Mouse (Mus musculus) CH12.LX (cell line): ENCODE measurements around the gene Ak3. TPM values are rescaled to one million over a fixed set of nuclear protein-coding genes. Genes with fewer than 3 reads are reported as not detected.

Experiments
- DNase-seq: peaks from one replicate; pipeline ENCODE4 v3.0.0-alpha.2; 2013; ENCODE audit errors: extremely low read depth
- H3K27ac ChIP-seq: 2 replicates; pipeline ENCODE4 v1.5.1; 2012; ENCODE audit warnings: low read depth, mild to moderate bottlenecking, control low read depth, moderate library complexity; ENCODE audit not compliant: insufficient read depth
- H3K27me3 ChIP-seq: replicated peaks from 2 replicates; pipeline ENCODE3; 2012; ENCODE audit warnings: inconsistent platforms
- H3K36me3 ChIP-seq, 2 experiments: replicated peaks in 1 of 2; 2 replicates each; pipeline versions ENCODE3 to v1.6.1; 2012; ENCODE audit warnings: inconsistent platforms in 1 of 2, low read length in 1 of 2, mild to moderate bottlenecking in 1 of 2, mixed read lengths in 1 of 2, moderate library complexity in 1 of 2; ENCODE audit not compliant: control insufficient read depth in 1 of 2, insufficient read depth in 1 of 2
- H3K4me1 ChIP-seq, 2 experiments: 2 replicates each; pipeline ENCODE4 v1.6.1; 2012; ENCODE audit warnings: inconsistent platforms in 1 of 2, moderate library complexity in 1 of 2; ENCODE audit not compliant: insufficient read depth in 2 of 2, control insufficient read depth in 1 of 2
- H3K4me2 ChIP-seq: 2 replicates; pipeline ENCODE4 v1.6.1; 2012; ENCODE audit warnings: low read depth, mild to moderate bottlenecking, control low read depth; ENCODE audit not compliant: poor library complexity, insufficient read depth, severe bottlenecking
- H3K4me3 ChIP-seq, 3 experiments: fragments of 150-350 bp in 1 of 3; sonication (generic) in 1 of 3; replicated peaks in 1 of 3; 2 replicates each; pipeline versions ENCODE3 to v1.5.1; 2011 to 2012; ENCODE audit warnings: low read depth in 2 of 3, low read length in 2 of 3, mild to moderate bottlenecking in 2 of 3, moderate library complexity in 2 of 3, control low read depth in 1 of 3, improper control_type of control experiment in 1 of 3, inconsistent platforms in 1 of 3, mixed read lengths in 1 of 3; ENCODE audit not compliant: poor library complexity in 1 of 3
- H3K79me2 ChIP-seq: replicated peaks from 2 replicates; pipeline ENCODE4 v1.6.1; 2012; ENCODE audit warnings: mild to moderate bottlenecking, moderate library complexity; ENCODE audit not compliant: control insufficient read depth, poor library complexity, insufficient read depth, severe bottlenecking; ENCODE audit errors: extremely low read depth
- H3K9ac ChIP-seq: 2 replicates; pipeline ENCODE4 v1.6.1; 2012; ENCODE audit warnings: low read depth, mild to moderate bottlenecking, control low read depth, moderate library complexity; ENCODE audit not compliant: insufficient read depth
- H3K9me3 ChIP-seq: replicated peaks from 2 replicates; pipeline ENCODE3; 2012; ENCODE audit warnings: low read length, inconsistent platforms, mixed read lengths
- E2F4 ChIP-seq: IDR thresholded peaks from 2 replicates; pipeline ENCODE4 v1.6.1; 2011; ENCODE audit warnings: low read depth, low read length, improper control_type of control experiment; ENCODE audit not compliant: insufficient replicate concordance
- ELF1 ChIP-seq: IDR thresholded peaks from 2 replicates; pipeline ENCODE4 v1.6.1; 2014; ENCODE audit warnings: low read depth, mild to moderate bottlenecking, inconsistent platforms, low read length, improper control_type of control experiment
- EP300 ChIP-seq: IDR thresholded peaks from 2 replicates; pipeline ENCODE4 v1.6.1; 2011; ENCODE audit warnings: low read length, improper control_type of control experiment
- ETS1 ChIP-seq: conservative IDR thresholded peaks from 2 replicates; pipeline ENCODE4 v1.6.1; 2012; ENCODE audit warnings: low read depth, mild to moderate bottlenecking, inconsistent platforms, low read length, improper control_type of control experiment, moderate library complexity
- GABPA ChIP-seq: IDR thresholded peaks from 2 replicates; pipeline ENCODE4 v1.6.1; 2012; ENCODE audit warnings: low read depth, low read length, improper control_type of control experiment, inconsistent platforms; ENCODE audit not compliant: insufficient replicate concordance
- HCFC1 ChIP-seq: IDR thresholded peaks from 2 replicates; pipeline ENCODE4 v1.6.1; 2012; ENCODE audit warnings: low read depth, mild to moderate bottlenecking, inconsistent platforms, low read length, improper control_type of control experiment
- IRF4 ChIP-seq: IDR thresholded peaks from 2 replicates; pipeline ENCODE4 v1.6.1; 2014; ENCODE audit warnings: low read depth, mild to moderate bottlenecking, inconsistent platforms, low read length, improper control_type of control experiment
- MAZ ChIP-seq: IDR thresholded peaks from 2 replicates; pipeline ENCODE4 v1.6.1; 2012; ENCODE audit warnings: low read depth, mild to moderate bottlenecking, inconsistent platforms, low read length, improper control_type of control experiment, moderate library complexity
- POLR2A ChIP-seq: IDR thresholded peaks from 2 replicates; pipeline ENCODE4 v1.6.1; 2011; ENCODE audit warnings: low read depth, mild to moderate bottlenecking, improper control_type of control experiment, low read length
- SIN3A ChIP-seq: IDR thresholded peaks from 2 replicates; pipeline ENCODE4 v1.6.1; 2012; ENCODE audit warnings: low read length, improper control_type of control experiment, inconsistent platforms
- TBP ChIP-seq: conservative IDR thresholded peaks from 2 replicates; pipeline ENCODE4 v1.6.1; 2011; ENCODE audit warnings: low read depth, low read length, improper control_type of control experiment
- TCF12 ChIP-seq: IDR thresholded peaks from 2 replicates; pipeline ENCODE4 v1.6.1; 2014; ENCODE audit warnings: low read depth, mild to moderate bottlenecking, inconsistent platforms, low read length, improper control_type of control experiment
- USF1 ChIP-seq: IDR thresholded peaks from 2 replicates; pipeline ENCODE4 v1.6.1; 2014; ENCODE audit warnings: low read depth, mild to moderate bottlenecking, inconsistent platforms, low read length, improper control_type of control experiment
- ZC3H11A ChIP-seq: IDR thresholded peaks from 2 replicates; pipeline ENCODE4 v1.6.1; 2012; ENCODE audit warnings: low read depth, mild to moderate bottlenecking, inconsistent platforms, low read length, improper control_type of control experiment
- ZNF384 ChIP-seq: IDR thresholded peaks from 2 replicates; pipeline ENCODE4 v1.6.1; 2012; ENCODE audit warnings: low read depth, low read length, improper control_type of control experiment, inconsistent platforms
- dilution Hi-C: fragments of 300-500 bp; cut with MboI; formaldehyde crosslinking; loops from 2 replicates; pipeline ENCODE4 v1.14.3; 2020; ENCODE audit warnings: low sequenced_read_pairs; ENCODE audit not compliant: extremely low pct_unique_long_range_greater_than_20kb, extremely low pct_ligation_motif_present
- in situ Hi-C: fragments of 300-500 bp; cut with MboI; formaldehyde crosslinking; loops from 3 replicates; pipeline ENCODE4 v1.14.3; 2019; ENCODE audit warnings: low sequenced_read_pairs, low pct_ligation_motif_present, low pct_unique_long_range_greater_than_20kb, mixed read lengths
- polyA plus RNA-seq: library from polyadenylated mRNA; unstranded; fragments of >175 nt; gene quantifications from 2 replicates; pipeline ENCODE4 v1.2.1, GENCODE M21; 2012; ENCODE audit warnings: low read depth; ENCODE audit not compliant: insufficient read length
- total RNA-seq, 2 experiments: library from RNA; depleted of rRNA; stranded (reverse); fragments of 300-350 nt in 1 of 2; fragments of >200 nt in 1 of 2; gene quantifications; 2 replicates each; pipeline ENCODE4 v1.2.3; 2012 to 2014

Ak3 gene
- total and polyA plus RNA-seq, 3 experiments = 21.3 to 38.8 (median 33.9) TPM

DNA sequence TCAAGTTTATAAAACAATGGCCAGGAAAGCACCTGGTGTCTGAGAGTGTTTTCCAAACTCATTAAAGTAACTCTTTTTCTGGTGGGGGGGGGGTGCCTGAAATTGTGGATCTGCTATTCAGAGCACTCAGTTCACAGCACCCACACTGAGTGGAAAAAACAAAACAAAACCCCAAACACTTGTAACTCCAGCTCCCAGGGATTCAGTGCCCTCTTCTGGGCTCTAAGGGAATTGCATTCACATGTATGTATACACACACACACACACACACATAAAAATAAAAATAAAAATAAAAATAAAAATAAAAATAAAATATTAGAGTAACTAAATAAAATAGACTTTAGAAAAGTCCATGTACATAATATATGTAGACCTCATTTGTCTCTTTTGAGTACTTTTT, 8.4 kb downstream of the Ak3 start:
- in situ Hi-C loops (no loop called here), dilution Hi-C loops (no loop called here)
- no peak for TF ChIP-seq ZC3H11A
- TF ChIP-seq USF1 = no peak
- Histone ChIP-seq H3K27ac (no peak overlapping the region), H3K9ac (no peak overlapping the region), H3K9me3 (peaks cover 7% of the 10 kb centered on the region), H3K4me1 (no peaks in the 10 kb centered on the region), H3K4me2 (no peak overlapping the region), H3K36me3 (peaks cover 0 to 68% of the 10 kb centered on the region in 2 experiments), H3K79me2 (no peaks in the 10 kb centered on the region; the same call in 1 of the 2 replicates), H3K27me3 (no peaks in the 10 kb centered on the region), H3K4me3 (no peak overlapping the region)
- no peak for DNase-seq

DNA sequence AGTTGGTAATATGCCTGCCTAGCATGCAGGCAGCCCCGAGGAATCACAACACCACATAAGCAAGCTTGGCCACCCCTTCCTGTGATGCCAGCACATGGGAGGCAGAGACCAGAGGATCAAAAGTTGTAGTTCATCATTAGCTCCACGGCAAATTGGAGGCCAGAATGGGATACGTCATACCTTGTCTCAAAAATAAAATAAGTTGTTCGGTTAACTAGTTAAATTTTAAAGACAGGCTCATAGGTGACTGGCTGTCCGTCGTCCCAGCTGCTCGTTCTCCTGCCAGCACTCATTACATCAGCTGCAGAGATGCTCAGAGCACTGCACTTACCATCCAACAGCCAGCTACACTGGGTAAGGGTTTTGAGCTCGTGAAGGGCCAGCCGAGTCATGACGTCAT, 10.2 kb downstream of the Ak3 start:
- dilution Hi-C loops (no loop called here), in situ Hi-C loops (no loop called here)
- Histone ChIP-seq H3K36me3 (peaks cover 0 to 64% of the 10 kb centered on the region in 2 experiments), H3K9me3 (peaks cover 7% of the 10 kb centered on the region), H3K4me1 (no peaks in the 10 kb centered on the region), H3K4me3 (no peak overlapping the region), H3K79me2 (no peaks in the 10 kb centered on the region), H3K4me2 (no peak overlapping the region), H3K27ac (no peak overlapping the region), H3K9ac (no peak overlapping the region), H3K27me3 (no peaks in the 10 kb centered on the region)
- no peak for DNase-seq
- no peak for TF ChIP-seq EP300

DNA sequence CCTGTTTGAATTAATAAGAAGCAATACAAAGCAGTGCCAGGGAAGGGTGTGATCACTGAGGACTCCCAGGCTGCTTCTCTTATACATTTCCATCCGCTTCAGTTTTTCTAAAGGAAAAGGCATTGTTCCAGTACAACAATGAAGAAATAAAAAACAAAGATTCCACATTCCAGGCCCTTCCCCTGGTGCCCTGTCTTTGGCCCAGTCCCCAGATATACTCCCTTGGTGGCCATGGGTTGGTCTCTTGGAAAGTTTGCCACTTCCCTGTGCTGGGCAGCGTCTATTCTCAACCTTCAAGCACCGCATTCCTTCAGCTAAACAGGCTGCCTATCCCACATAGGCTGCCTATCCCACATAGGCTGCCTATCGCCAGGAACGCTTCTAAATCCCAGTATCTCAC, 10.7 kb downstream of the Ak3 start:
- no peak overlapping the region for H3K9ac ChIP-seq
- DNase-seq = no peak
- in situ Hi-C loops = no loop called here

More for the DNA sequence above, 10.7 kb downstream of the Ak3 start:
- dilution Hi-C loops = no loop called here
- Histone ChIP-seq H3K27ac (no peak overlapping the region), H3K9me3 (peaks cover 7% of the 10 kb centered on the region), H3K4me2 (no peak overlapping the region), H3K4me3 (no peak overlapping the region), H3K36me3 (peaks cover 0 to 66% of the 10 kb centered on the region in 2 experiments), H3K4me1 (no peaks in the 10 kb centered on the region), H3K27me3 (no peaks in the 10 kb centered on the region), H3K79me2 (no peaks in the 10 kb centered on the region)
- no peak for TF ChIP-seq ETS1
- no peak for TF ChIP-seq SIN3A
- no peak for TF ChIP-seq ZNF384
- no peak for TF ChIP-seq GABPA
- TF ChIP-seq MAZ = no peak
- TF ChIP-seq TBP = no peak
- TF ChIP-seq ELF1 = no peak
- TF ChIP-seq POLR2A = no peak
- no peak for TF ChIP-seq USF1
- no peak for TF ChIP-seq TCF12
- no peak for TF ChIP-seq IRF4
- no peak for TF ChIP-seq E2F4
- TF ChIP-seq HCFC1 = no peak
